Comparison of ENCODE assay signal across 8 mouse cellular contexts in the genomic region with DNA sequence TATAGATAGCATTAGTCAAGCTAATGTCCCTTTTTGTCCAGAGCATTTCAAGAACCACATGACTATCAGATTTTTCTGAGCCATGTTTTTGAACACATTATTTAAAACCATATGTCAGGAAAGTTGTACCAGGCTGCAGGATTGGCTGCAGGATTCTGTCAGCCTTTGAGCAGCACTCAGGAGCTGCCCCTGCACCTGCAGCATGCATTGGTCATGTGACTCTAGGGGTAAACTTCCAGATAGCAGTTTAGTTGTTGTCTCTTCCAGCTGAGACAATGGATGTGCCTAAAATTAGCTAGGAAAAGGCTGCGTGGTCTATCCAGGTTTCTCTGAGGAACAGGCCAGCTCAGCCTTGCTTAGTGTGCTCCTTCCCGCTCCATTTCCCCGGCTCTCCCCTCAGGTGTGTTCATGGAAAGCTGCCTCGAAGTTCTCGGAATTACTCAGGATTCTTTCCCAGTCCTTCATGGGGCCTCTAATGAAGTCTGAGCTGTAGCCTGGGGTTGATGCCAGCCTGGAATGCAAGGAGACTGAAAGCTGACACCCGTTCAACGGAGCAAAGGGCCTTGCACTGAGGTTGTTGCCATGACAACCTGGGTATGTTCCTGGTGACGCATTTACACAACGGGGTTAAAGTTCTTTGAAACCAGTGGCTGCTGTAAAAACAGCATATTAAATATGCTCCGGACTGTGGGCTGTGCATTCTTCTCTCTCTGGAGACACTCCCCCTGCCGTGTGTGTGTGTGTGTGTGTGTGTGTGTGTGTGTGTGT.
DNase-seq lines count a peak whose midpoint lies in the region; ATAC-seq and TF ChIP-seq lines count a peak whose summit lies in the region.
"Had no signal": no experiment of that assay in that cellular context is flagged by ENCODE, and none has a peak within 500 bp of the region (broad histone marks: within the 10 kb centered on the region; RNA-seq: fewer than 3 reads in every experiment).

No protein-coding gene starts in this region.

- H3K27me3 ChIP-seq in hindbrain, embryonic 14.5 days (ENCODE audit: control insufficient read depth, insufficient read depth, low read length), result no peaks in the 10 kb centered on the region
- no peaks in the 10 kb centered on the region for H3K27me3 ChIP-seq in midbrain, embryonic 13.5 days

- H3K36me3 ChIP-seq in hindbrain, embryonic 14.5 days (replicated peaks; ENCODE audit: control insufficient read depth, insufficient read depth), result no peaks in the 10 kb centered on the region
- H3K36me3 ChIP-seq in midbrain, embryonic 13.5 days, result no peaks in the 10 kb centered on the region

- H3K9me3 ChIP-seq in hindbrain, embryonic 14.5 days (ENCODE audit: control insufficient read depth, low read length), result no peaks in the 10 kb centered on the region
- H3K9me3 ChIP-seq in midbrain, embryonic 13.5 days, result no peaks in the 10 kb centered on the region

- peak; percentile 34 for DNase-seq in WW6 (ENCODE audit: low read depth, low spot score)
- DNase-seq in brain, embryonic 14.5 days (ENCODE audit: low read depth), result peak; percentile 97
- peak; percentile 69 for DNase-seq in gastrocnemius, adult 18-20 months (ENCODE audit: low spot score)
- DNase-seq in hindbrain, embryonic 14.5 days (ENCODE audit: low spot score), result peak; percentile 74
- peak; percentile 58 for DNase-seq in left cerebral cortex, postnatal 4 days
- peak; percentile 51 to 63 for DNase-seq in urinary bladder, postnatal 4 days (ENCODE audit: low spot score in 2 of 2)

- TF ChIP-seq POLR2A in brain, embryonic 14.5 days (IDR thresholded peaks at IDR 0.05; ENCODE audit: borderline replicate concordance, extremely low read depth, insufficient read depth, insufficient read length, poor library complexity, severe bottlenecking), result no peak

- intact Hi-C loops in left cerebral cortex, postnatal 4 days (cut with DNase I), result no loop called here

- TF ChIP-seq CTCF in brain, embryonic 14.5 days (IDR thresholded peaks at IDR 0.05; ENCODE audit: borderline replicate concordance, extremely low read depth, insufficient read depth, insufficient read length), result no peak

- H3K4me1 ChIP-seq in hindbrain, embryonic 14.5 days (replicated peaks; ENCODE audit: control insufficient read depth, insufficient read depth, low read length), result peaks cover 22% of the 10 kb centered on the region
- H3K4me1 ChIP-seq in midbrain, embryonic 13.5 days (replicated peaks), result peaks cover 19% of the 10 kb centered on the region

- WGBS in hindbrain, embryonic 14.5 days, result 3% methylated on average over 11 of the region's 11 CpGs
- under 1% methylated on average over 11 of the region's 11 CpGs for WGBS in midbrain, embryonic 13.5 days

- H3K9ac ChIP-seq in hindbrain, embryonic 14.5 days, result peak overlapping the region; percentile 20; the same call in 1 of the 2 replicates
- H3K9ac ChIP-seq in midbrain, embryonic 13.5 days (replicated peaks), result no peak overlapping the region

- H3K27ac ChIP-seq in hindbrain, embryonic 14.5 days, result peak overlapping the region; percentile 80
- H3K27ac ChIP-seq in midbrain, embryonic 13.5 days, result peak overlapping the region; percentile 73

- no peak overlapping the region for H3K4me3 ChIP-seq in hindbrain, embryonic 14.5 days (replicated peaks; ENCODE audit: low read length)
- no peak overlapping the region for H3K4me3 ChIP-seq in midbrain, embryonic 13.5 days (replicated peaks)
- H3K4me3 ChIP-seq: erythroblast, embryonic 14.5 days had no signal

- peak; percentile 89 for ATAC-seq in hindbrain, embryonic 14.5 days (ENCODE audit: low FRiP score)
- ATAC-seq in midbrain, embryonic 13.5 days, result peak; percentile 95

- H3K4me2 ChIP-seq in hindbrain, embryonic 14.5 days (replicated peaks), result peak overlapping the region; percentile 29
- peak overlapping the region; percentile 24 for H3K4me2 ChIP-seq in midbrain, embryonic 13.5 days (replicated peaks)

Comparison
In these comparisons a context has a peak if more than half of its experiments do, and no peak if none do; other contexts are left out.
1. DNase-seq: peak in every context shown above with its lines; median percentile 97 in brain, embryonic 14.5 days; 74 in hindbrain, embryonic 14.5 days; 69 in gastrocnemius, adult 18-20 months; 58 in left cerebral cortex, postnatal 4 days; 57 in urinary bladder, postnatal 4 days; 34 in WW6.